Mouse (Mus musculus) MEL (cell line): ENCODE measurements around the gene Dgkh.

Source experiments
- CTCF ChIP-seq, 3 experiments: IDR thresholded peaks in 2 of 3; conservative IDR thresholded peaks in 1 of 3; 2 replicates each; pipeline ENCODE4 v1.5.1; 2011 to 2012; ENCODE audit warnings: low read length in 3 of 3, low read depth in 2 of 3, mild to moderate bottlenecking in 2 of 3, improper control_type of control experiment in 1 of 3, inconsistent platforms in 1 of 3, mixed read lengths in 1 of 3, moderate library complexity in 1 of 3; ENCODE audit not compliant: control insufficient read depth in 1 of 3, insufficient read depth in 1 of 3, poor library complexity in 1 of 3, severe bottlenecking in 1 of 3
- TBP ChIP-seq: IDR thresholded peaks from 2 replicates; pipeline ENCODE4 v1.8.0; 2011; ENCODE audit warnings: low read depth, low read length, improper control_type of control experiment
- ZNF384 ChIP-seq: IDR thresholded peaks from 2 replicates; pipeline ENCODE4 v1.6.1; 2012; ENCODE audit warnings: low read depth, mild to moderate bottlenecking, inconsistent platforms, low read length, improper control_type of control experiment

- TF ChIP-seq TBP (no peak), ZNF384 (no peak), CTCF (IDR thresholded peaks at IDR 0.05 in 2 of 3, conservative IDR thresholded peaks at IDR 0.05 in 1 of 3; ENCODE audit: control insufficient read depth in 1 of 3, insufficient read depth in 1 of 3, low read depth in 2 of 3, low read length in 3 of 3, poor library complexity in 1 of 3, severe bottlenecking in 1 of 3) (no peak)
Measured at GRCm38 (mm10) chr14:78594916-78595315, 137.7 kb downstream of the Dgkh start.
